Mouse (Mus musculus): ENCODE measurements around the gene Sdc3. TPM values are rescaled to one million over a fixed set of nuclear protein-coding genes. Genes with fewer than 3 reads are reported as not detected.
A peak's percentile ranks its signal among the peaks of the same experiment; 100 is the strongest.

Sdc3 gene
- polyA plus RNA-seq, 1 experiment from 2014 or later = 13.6 TPM

GRCm38 (mm10) chr4:130828851-130829673, 36.7 kb downstream of the Sdc3 start:
- ATAC-seq (ENCODE audit: low FRiP score) (peak; percentile 58; the same call in 1 of the 2 replicates), DNase-seq (ENCODE audit: low spot score, missing footprints) (peak; percentile 87)
- H3K9ac ChIP-seq (ENCODE audit: low read length) = no peak overlapping the region
- H3K4me3 ChIP-seq (ENCODE audit: low read depth, low read length) = no peak overlapping the region
- no peak overlapping the region for H3K27ac ChIP-seq (ENCODE audit: low read depth, low read length)
- H3K36me3 ChIP-seq (ENCODE audit: control insufficient read depth, insufficient read depth, low read length) = no peaks in the 10 kb centered on the region; the same call in 1 of the 2 replicates
- no peaks in the 10 kb centered on the region for H3K9me3 ChIP-seq (ENCODE audit: control insufficient read depth, low read length)
- no peaks in the 10 kb centered on the region for H3K27me3 ChIP-seq (ENCODE audit: control insufficient read depth, insufficient read depth, low read length)
- WGBS = 10% methylated on average over 18 of the region's 18 CpGs
- H3K4me1 ChIP-seq (ENCODE audit: control insufficient read depth, insufficient read depth, low read length) = peaks cover 8% of the 10 kb centered on the region
- peak overlapping the region; percentile 29 for H3K4me2 ChIP-seq

GRCm38 (mm10) chr4:130834122-130834521, 41.8 kb downstream of the Sdc3 start:
- 39% methylated on average over 1 of the region's 1 CpGs for WGBS
- no peak overlapping the region for H3K4me3 ChIP-seq (ENCODE audit: low read depth, low read length)
- DNase-seq (ENCODE audit: low spot score, missing footprints) = no peak
- H3K9ac ChIP-seq (ENCODE audit: low read length) = no peak overlapping the region
- no peaks in the 10 kb centered on the region for H3K36me3 ChIP-seq (ENCODE audit: control insufficient read depth, insufficient read depth, low read length)
- peaks cover 11% of the 10 kb centered on the region for H3K4me1 ChIP-seq (ENCODE audit: control insufficient read depth, insufficient read depth, low read length)
- H3K4me2 ChIP-seq = no peak overlapping the region
- no peak overlapping the region for H3K27ac ChIP-seq (ENCODE audit: low read depth, low read length)
- no peaks in the 10 kb centered on the region for H3K9me3 ChIP-seq (ENCODE audit: control insufficient read depth, low read length)
- no peak for ATAC-seq (ENCODE audit: low FRiP score)
- no peaks in the 10 kb centered on the region for H3K27me3 ChIP-seq (ENCODE audit: control insufficient read depth, insufficient read depth, low read length)

- Histone ChIP-seq H3K4me1 (ENCODE audit: control insufficient read depth, insufficient read depth, low read length) (peaks cover 8% of the 10 kb centered on the region), H3K4me2 (no peak overlapping the region), H3K36me3 (ENCODE audit: control insufficient read depth, insufficient read depth, low read length) (no peaks in the 10 kb centered on the region), H3K9me3 (ENCODE audit: control insufficient read depth, low read length) (no peaks in the 10 kb centered on the region), H3K9ac (ENCODE audit: low read length) (no peak overlapping the region), H3K27me3 (ENCODE audit: control insufficient read depth, insufficient read depth, low read length) (no peaks in the 10 kb centered on the region), H3K27ac (ENCODE audit: low read depth, low read length) (no peak overlapping the region), H3K4me3 (ENCODE audit: low read depth, low read length) (no peak overlapping the region)
- WGBS = 82% methylated on average over 4 of the region's 4 CpGs
- DNase-seq (ENCODE audit: low spot score, missing footprints) (no peak), ATAC-seq (ENCODE audit: low FRiP score) (no peak)
These were observed 43.2 kb downstream of the Sdc3 start for GRCm38 (mm10) chr4:130835550-130835949.

- Histone ChIP-seq H3K27me3 (ENCODE audit: control insufficient read depth, insufficient read depth, low read length) (no peaks in the 10 kb centered on the region), H3K9ac (ENCODE audit: low read length) (no peak overlapping the region), H3K4me3 (ENCODE audit: low read depth, low read length) (no peak overlapping the region), H3K36me3 (ENCODE audit: control insufficient read depth, insufficient read depth, low read length) (no peaks in the 10 kb centered on the region), H3K4me1 (ENCODE audit: control insufficient read depth, insufficient read depth, low read length) (peaks cover 10% of the 10 kb centered on the region), H3K27ac (ENCODE audit: low read depth, low read length) (no peak overlapping the region), H3K9me3 (ENCODE audit: control insufficient read depth, low read length) (no peaks in the 10 kb centered on the region), H3K4me2 (peak overlapping the region; percentile 16; the same call in 1 of the 2 replicates)
- 7% methylated on average over 20 of the region's 20 CpGs for WGBS
- DNase-seq (ENCODE audit: low spot score, missing footprints) (peak; percentile 92), ATAC-seq (ENCODE audit: low FRiP score) (peak; percentile 82)
These were observed 44.1 kb downstream of the Sdc3 start for GRCm38 (mm10) chr4:130836281-130837061.

- ATAC-seq (ENCODE audit: low FRiP score) (no peak), DNase-seq (ENCODE audit: low spot score, missing footprints) (no peak)
- Histone ChIP-seq H3K4me2 (no peak overlapping the region), H3K27me3 (ENCODE audit: control insufficient read depth, insufficient read depth, low read length) (no peaks in the 10 kb centered on the region), H3K4me1 (ENCODE audit: control insufficient read depth, insufficient read depth, low read length) (peaks cover 11% of the 10 kb centered on the region), H3K27ac (ENCODE audit: low read depth, low read length) (no peak overlapping the region), H3K36me3 (ENCODE audit: control insufficient read depth, insufficient read depth, low read length) (no peaks in the 10 kb centered on the region), H3K9me3 (ENCODE audit: control insufficient read depth, low read length) (no peaks in the 10 kb centered on the region), H3K9ac (ENCODE audit: low read length) (no peak overlapping the region), H3K4me3 (ENCODE audit: low read depth, low read length) (no peak overlapping the region)
- WGBS = 46% methylated on average over 11 of the region's 11 CpGs
These were observed 46.2 kb downstream of the Sdc3 start for GRCm38 (mm10) chr4:130838585-130838984.

- Histone ChIP-seq H3K4me1 (ENCODE audit: control insufficient read depth, insufficient read depth, low read length) (peaks cover 9% of the 10 kb centered on the region), H3K4me3 (ENCODE audit: low read depth, low read length) (no peak overlapping the region), H3K36me3 (ENCODE audit: control insufficient read depth, insufficient read depth, low read length) (no peaks in the 10 kb centered on the region), H3K27ac (ENCODE audit: low read depth, low read length) (no peak overlapping the region), H3K9me3 (ENCODE audit: control insufficient read depth, low read length) (no peaks in the 10 kb centered on the region), H3K27me3 (ENCODE audit: control insufficient read depth, insufficient read depth, low read length) (no peaks in the 10 kb centered on the region), H3K4me2 (no peak overlapping the region), H3K9ac (ENCODE audit: low read length) (no peak overlapping the region)
- peak; percentile 57; the same call in 1 of the 2 replicates for ATAC-seq (ENCODE audit: low FRiP score)
- no peak for DNase-seq (ENCODE audit: low spot score, missing footprints)
- 63% methylated on average over 8 of the region's 8 CpGs for WGBS
These were observed 48.9 kb downstream of the Sdc3 start for GRCm38 (mm10) chr4:130841107-130841840.

GRCm38 (mm10) chr4:130848814-130849213, 56.5 kb downstream of the Sdc3 start:
- Histone ChIP-seq H3K9ac (ENCODE audit: low read length) (no peak overlapping the region), H3K4me3 (ENCODE audit: low read depth, low read length) (no peak overlapping the region), H3K36me3 (ENCODE audit: control insufficient read depth, insufficient read depth, low read length) (no peaks in the 10 kb centered on the region), H3K4me2 (no peak overlapping the region), H3K9me3 (ENCODE audit: control insufficient read depth, low read length) (no peaks in the 10 kb centered on the region), H3K4me1 (ENCODE audit: control insufficient read depth, insufficient read depth, low read length) (no peaks in the 10 kb centered on the region), H3K27ac (ENCODE audit: low read depth, low read length) (no peak overlapping the region), H3K27me3 (ENCODE audit: control insufficient read depth, insufficient read depth, low read length) (no peaks in the 10 kb centered on the region)
- 87% methylated on average over 14 of the region's 14 CpGs for WGBS
- ATAC-seq (ENCODE audit: low FRiP score) (no peak), DNase-seq (ENCODE audit: low spot score, missing footprints) (no peak)

- 72% methylated on average over 8 of the region's 8 CpGs for WGBS
- Histone ChIP-seq H3K4me2 (no peak overlapping the region), H3K4me1 (ENCODE audit: control insufficient read depth, insufficient read depth, low read length) (peaks cover 5% of the 10 kb centered on the region; the same call in 1 of the 2 replicates), H3K4me3 (ENCODE audit: low read depth, low read length) (no peak overlapping the region), H3K36me3 (ENCODE audit: control insufficient read depth, insufficient read depth, low read length) (no peaks in the 10 kb centered on the region), H3K9me3 (ENCODE audit: control insufficient read depth, low read length) (no peaks in the 10 kb centered on the region), H3K9ac (ENCODE audit: low read length) (no peak overlapping the region), H3K27ac (ENCODE audit: low read depth, low read length) (no peak overlapping the region), H3K27me3 (ENCODE audit: control insufficient read depth, insufficient read depth, low read length) (peaks cover 9% of the 10 kb centered on the region)
- ATAC-seq (ENCODE audit: low FRiP score) (no peak), DNase-seq (ENCODE audit: low spot score, missing footprints) (no peak)
These were observed 65.3 kb downstream of the Sdc3 start for GRCm38 (mm10) chr4:130857661-130858060.

Data from midbrain, embryonic 11.5 days (tissue).